35 mouse cellular contexts compared by ENCODE assay signal in the genomic region with DNA sequence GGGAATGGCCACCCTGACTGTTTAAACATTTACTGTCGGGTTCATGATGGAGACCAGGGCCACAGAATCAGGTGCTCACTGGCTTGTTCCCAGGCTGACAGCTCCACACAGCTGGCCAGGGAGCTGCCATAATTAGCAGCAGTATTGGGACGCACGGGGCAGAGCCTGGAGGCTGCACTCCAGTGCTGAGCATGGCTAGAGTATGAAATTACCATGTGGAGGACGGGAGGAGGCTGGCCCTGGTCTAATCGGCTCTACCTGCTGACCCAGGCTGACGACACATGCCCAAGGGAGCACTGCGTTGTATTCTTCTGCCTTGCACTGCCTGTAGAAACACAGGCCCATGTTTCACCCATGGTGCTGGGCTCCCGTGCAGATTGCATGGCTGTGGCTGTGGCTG. TPM values are rescaled to one million over a fixed set of nuclear protein-coding genes. Genes with fewer than 3 reads are reported as not detected.
"Had no signal": no experiment of that assay in that cellular context is flagged by ENCODE, and none has a peak within 500 bp of the region (broad histone marks: within the 10 kb centered on the region; RNA-seq: fewer than 3 reads in every experiment).

No protein-coding gene starts in this region.

- H3K27me3 ChIP-seq: midbrain, embryonic 15.5 days had no signal

- H3K36me3 ChIP-seq: limb, embryonic 10.5 days; limb, embryonic 12.5 days; limb, embryonic 13.5 days; limb, embryonic 15.5 days; liver, embryonic 12.5 days; liver, embryonic 13.5 days; liver, embryonic 15.5 days; lung, embryonic 15.5 days; midbrain, embryonic 10.5 days; midbrain, embryonic 13.5 days; midbrain, embryonic 15.5 days; neural tube, embryonic 12.5 days had no signal

- H3K4me1 ChIP-seq: liver, embryonic 12.5 days; liver, embryonic 13.5 days; liver, embryonic 15.5 days; lung, embryonic 15.5 days had no signal

- DNase-seq: left cerebral cortex, postnatal 4 days; liver; liver, embryonic 13.5 days; liver, postnatal 0 days; lung, adult 18-20 months; lung, adult 2 months; lung, embryonic 14.5 days; lung, postnatal 10 days; lung, postnatal 14 days; lung, postnatal 36 days; lung, postnatal 4 days; midbrain, embryonic 14.5 days had no signal

- H3K9me3 ChIP-seq: limb, embryonic 10.5 days; limb, embryonic 12.5 days; limb, embryonic 13.5 days; limb, embryonic 15.5 days; liver, embryonic 12.5 days; lung, embryonic 15.5 days; midbrain, embryonic 10.5 days; midbrain, embryonic 13.5 days; midbrain, embryonic 15.5 days; neural tube, embryonic 12.5 days had no signal

- H3K4me3 ChIP-seq: left cerebral cortex, adult 2 months; limb, embryonic 10.5 days; limb, embryonic 12.5 days; limb, embryonic 13.5 days; limb, embryonic 15.5 days; liver, embryonic 12.5 days; liver, embryonic 13.5 days; liver, embryonic 15.5 days; lung, embryonic 15.5 days; midbrain, embryonic 10.5 days; midbrain, embryonic 13.5 days; midbrain, embryonic 15.5 days; myocyte; neural tube, embryonic 12.5 days had no signal

- ATAC-seq: liver, embryonic 12.5 days; liver, postnatal 0 days; lung, postnatal 0 days; midbrain, embryonic 13.5 days; midbrain, embryonic 15.5 days; midbrain, embryonic 16.5 days had no signal

- H3K27ac ChIP-seq: left cerebral cortex, adult 2 months; limb, embryonic 10.5 days; limb, embryonic 12.5 days; limb, embryonic 13.5 days; limb, embryonic 15.5 days; liver, embryonic 12.5 days; liver, embryonic 13.5 days; liver, embryonic 14.5 days; liver, embryonic 15.5 days; lung, embryonic 15.5 days; macrophage; midbrain, embryonic 10.5 days; midbrain, embryonic 13.5 days; midbrain, embryonic 15.5 days; neural tube, embryonic 12.5 days had no signal

- H3K9ac ChIP-seq: limb, embryonic 12.5 days; limb, embryonic 13.5 days; limb, embryonic 15.5 days; liver, embryonic 12.5 days; liver, embryonic 13.5 days; liver, embryonic 14.5 days; liver, embryonic 15.5 days; liver, postnatal 0 days; lung, embryonic 14.5 days; lung, embryonic 15.5 days; midbrain, embryonic 13.5 days; midbrain, embryonic 15.5 days; neural tube, embryonic 12.5 days had no signal

- H3K4me2 ChIP-seq: limb, embryonic 12.5 days; limb, embryonic 13.5 days; limb, embryonic 15.5 days; liver, embryonic 11.5 days; liver, embryonic 12.5 days; liver, embryonic 13.5 days; liver, embryonic 15.5 days; lung, embryonic 14.5 days; lung, embryonic 15.5 days; midbrain, embryonic 11.5 days; midbrain, embryonic 13.5 days; midbrain, embryonic 15.5 days; neural tube, embryonic 12.5 days had no signal

RNA-seq across cellular contexts. Expression of a gene that starts 6.5 kb away (rescaled TPM):
- total RNA-seq: liver, adult 2 months; megakaryocyte progenitor cell, adult 5-6 weeks; megakaryocyte-erythroid progenitor cell, adult 5-6 weeks; monocyte, adult 5-6 weeks had no signal
- polyA plus RNA-seq: liver, postnatal 0 days; lung, embryonic 14.5 days; macrophage; myocyte had no signal
